Mouse (Mus musculus): Measurements from ENCODE around the gene Amacr. TPM values are rescaled to one million over a fixed set of nuclear protein-coding genes. Genes with fewer than 3 reads are reported as not detected.

The Amacr gene
- polyA plus RNA-seq, 1 experiment from 2014 or later, result 19.1 TPM

GRCm38 (mm10) chr15:11035947-11036474, 54.5 kb downstream of the Amacr start:
- H3K4me2 ChIP-seq, result peak overlapping the region; percentile 55
- WGBS (ENCODE audit: insufficient replicate concordance), result 7% methylated on average over 34 of the region's 34 CpGs
- peak overlapping the region; percentile 35 for H3K4me3 ChIP-seq (replicated peaks)

GRCm38 (mm10) chr15:11036535-11037375, 55.2 kb downstream of the Amacr start:
- H3K36me3 ChIP-seq (replicated peaks), result no peaks in the 10 kb centered on the region
- 0 out of 2 replicates have a peak, but pooled peaks cover 4% of the 10 kb centered on the region for H3K4me1 ChIP-seq (replicated peaks)
- peak overlapping the region; percentile 35 for H3K4me3 ChIP-seq (replicated peaks)
- no peak for ATAC-seq (ENCODE audit: insufficient read depth)
- H3K27ac ChIP-seq (replicated peaks), result no peak overlapping the region
- peaks cover 39% of the 10 kb centered on the region for H3K27me3 ChIP-seq
- H3K9ac ChIP-seq, result no peak overlapping the region
- H3K4me2 ChIP-seq, result peak overlapping the region; percentile 55
- WGBS (ENCODE audit: insufficient replicate concordance), result 5% methylated on average over 49 of the region's 49 CpGs
- no peaks in the 10 kb centered on the region for H3K9me3 ChIP-seq (replicated peaks)

More at GRCm38 (mm10) chr15:11035947-11036474, 54.5 kb downstream of the Amacr start:
- Histone ChIP-seq H3K27ac (replicated peaks) (no peak overlapping the region), H3K27me3 (peaks cover 39% of the 10 kb centered on the region), H3K9ac (no peak overlapping the region), H3K36me3 (replicated peaks) (no peaks in the 10 kb centered on the region), H3K4me1 (replicated peaks) (0 out of 2 replicates have a peak, but pooled peaks cover 4% of the 10 kb centered on the region), H3K9me3 (replicated peaks) (no peaks in the 10 kb centered on the region)
- ATAC-seq (ENCODE audit: insufficient read depth), result no peak

GRCm38 (mm10) chr15:11037376-11037695, 55.8 kb downstream of the Amacr start:
- Histone ChIP-seq H3K27me3 (peaks cover 39% of the 10 kb centered on the region), H3K9ac (no peak overlapping the region), H3K9me3 (replicated peaks) (no peaks in the 10 kb centered on the region), H3K4me2 (peak overlapping the region; percentile 55), H3K4me3 (replicated peaks) (peak overlapping the region; percentile 35), H3K4me1 (replicated peaks) (0 out of 2 replicates have a peak, but pooled peaks cover 4% of the 10 kb centered on the region), H3K36me3 (replicated peaks) (no peaks in the 10 kb centered on the region), H3K27ac (replicated peaks) (no peak overlapping the region)
- no peak for ATAC-seq (ENCODE audit: insufficient read depth)
- 6% methylated on average over 8 of the region's 8 CpGs for WGBS (ENCODE audit: insufficient replicate concordance)

- ATAC-seq (ENCODE audit: insufficient read depth), result no peak
- 5% methylated on average over 16 of the region's 16 CpGs for WGBS (ENCODE audit: insufficient replicate concordance)
- peak within 1 kb of the TSS; percentile 55 for H3K4me2 ChIP-seq
These were observed 56.2 kb downstream of the Amacr start, which contains the start of gene Rxfp3 for GRCm38 (mm10) chr15:11037711-11038110. Rxfp3 (minus strand) TSS chr15:11037991.

GRCm38 (mm10) chr15:11038476-11038875, 56.9 kb downstream of the Amacr start:
- no peaks in the 10 kb centered on the region for H3K9me3 ChIP-seq (replicated peaks)
- H3K4me3 ChIP-seq (replicated peaks), result no peak overlapping the region
- H3K9ac ChIP-seq, result no peak overlapping the region
- H3K27ac ChIP-seq (replicated peaks), result no peak overlapping the region
- H3K27me3 ChIP-seq, result peaks cover 39% of the 10 kb centered on the region
- H3K36me3 ChIP-seq (replicated peaks), result no peaks in the 10 kb centered on the region
- no peak for ATAC-seq (ENCODE audit: insufficient read depth)
- 0 out of 2 replicates have a peak, but pooled peaks cover 4% of the 10 kb centered on the region for H3K4me1 ChIP-seq (replicated peaks)
- 4% methylated on average over 12 of the region's 12 CpGs for WGBS (ENCODE audit: insufficient replicate concordance)
- no peak overlapping the region for H3K4me2 ChIP-seq

More at GRCm38 (mm10) chr15:11037711-11038110, 56.2 kb downstream of the Amacr start, which contains the start of gene Rxfp3:
- Histone ChIP-seq H3K4me3 (replicated peaks) (peak within 1 kb of the TSS; percentile 35), H3K27ac (replicated peaks) (no peak within 1 kb of the TSS), H3K9me3 (replicated peaks) (no peaks in the 10 kb centered on the region), H3K4me1 (replicated peaks) (0 out of 2 replicates have a peak, but pooled peaks cover 4% of the 10 kb centered on the region), H3K9ac (no peak within 1 kb of the TSS), H3K27me3 (peaks cover 39% of the 10 kb centered on the region), H3K36me3 (replicated peaks) (no peaks in the 10 kb centered on the region)

- Histone ChIP-seq H3K27me3 (peaks cover 33% of the 10 kb centered on the region), H3K4me1 (replicated peaks) (0 out of 2 replicates have a peak, but pooled peaks cover 4% of the 10 kb centered on the region), H3K36me3 (replicated peaks) (no peaks in the 10 kb centered on the region), H3K9ac (no peak overlapping the region), H3K4me3 (replicated peaks) (no peak overlapping the region), H3K27ac (replicated peaks) (no peak overlapping the region), H3K4me2 (no peak overlapping the region), H3K9me3 (replicated peaks) (no peaks in the 10 kb centered on the region)
- no peak for ATAC-seq (ENCODE audit: insufficient read depth)
- WGBS (ENCODE audit: insufficient replicate concordance), result 29% methylated on average over 5 of the region's 5 CpGs
These were observed 58.5 kb downstream of the Amacr start for GRCm38 (mm10) chr15:11040067-11040466.

GRCm38 (mm10) chr15:11041229-11041628, 59.7 kb downstream of the Amacr start:
- H3K36me3 ChIP-seq (replicated peaks), result no peaks in the 10 kb centered on the region
- no peak overlapping the region for H3K4me3 ChIP-seq (replicated peaks)
- WGBS (ENCODE audit: insufficient replicate concordance), result 63% methylated on average over 2 of the region's 2 CpGs
- no peak overlapping the region for H3K4me2 ChIP-seq
- H3K27me3 ChIP-seq, result peaks cover 22% of the 10 kb centered on the region
- H3K4me1 ChIP-seq (replicated peaks), result 0 out of 2 replicates have a peak, but pooled peaks cover 4% of the 10 kb centered on the region
- no peak overlapping the region for H3K27ac ChIP-seq (replicated peaks)
- no peak overlapping the region for H3K9ac ChIP-seq
- no peak for ATAC-seq (ENCODE audit: insufficient read depth)
- no peaks in the 10 kb centered on the region for H3K9me3 ChIP-seq (replicated peaks)

- no peak for ATAC-seq (ENCODE audit: insufficient read depth)
- Histone ChIP-seq H3K9me3 (replicated peaks) (no peaks in the 10 kb centered on the region), H3K27me3 (peaks cover 6% of the 10 kb centered on the region), H3K36me3 (replicated peaks) (no peaks in the 10 kb centered on the region), H3K4me3 (replicated peaks) (no peak overlapping the region), H3K4me2 (no peak overlapping the region), H3K9ac (no peak overlapping the region), H3K4me1 (replicated peaks) (no peaks in the 10 kb centered on the region), H3K27ac (replicated peaks) (no peak overlapping the region)
- WGBS (ENCODE audit: insufficient replicate concordance), result 40% methylated on average over 5 of the region's 5 CpGs
These were observed 61.3 kb downstream of the Amacr start for GRCm38 (mm10) chr15:11042828-11043227.

Other genes starting within 250 kb of the Amacr start
- gene C1qtnf3, start 29.4 kb upstream of the Amacr start, polyA plus RNA-seq (2015; fragmentation: Nextera tagmentation; extraction: Ambion mirVana), result 1.1 and 1.7 TPM in 2 replicates
- gene Slc45a2, start 19.0 kb downstream of the Amacr start, polyA plus RNA-seq (2015; fragmentation: Nextera tagmentation; extraction: Ambion mirVana), result 0.02 TPM in 1 of 2 replicates, not detected in the other
- 0.03 TPM in 1 of 2 replicates, not detected in the other for gene Rxfp3, start 56.2 kb downstream of the Amacr start, polyA plus RNA-seq (2015; fragmentation: Nextera tagmentation; extraction: Ambion mirVana)
- 0.35 and 0.39 TPM in 2 replicates for gene Adamts12, start 83.0 kb downstream of the Amacr start, polyA plus RNA-seq (2015; fragmentation: Nextera tagmentation; extraction: Ambion mirVana)

Measured in liver, embryonic 15.5 days (tissue).